Mouse (Mus musculus): Measurements from ENCODE around the gene Slc9a3r1. TPM values are rescaled to one million over a fixed set of nuclear protein-coding genes. Genes with fewer than 3 reads are reported as not detected.

Gene Slc9a3r1
- total RNA-seq, 2 experiments from 2014 or later, result 4.9 to 5.9 TPM

DNA sequence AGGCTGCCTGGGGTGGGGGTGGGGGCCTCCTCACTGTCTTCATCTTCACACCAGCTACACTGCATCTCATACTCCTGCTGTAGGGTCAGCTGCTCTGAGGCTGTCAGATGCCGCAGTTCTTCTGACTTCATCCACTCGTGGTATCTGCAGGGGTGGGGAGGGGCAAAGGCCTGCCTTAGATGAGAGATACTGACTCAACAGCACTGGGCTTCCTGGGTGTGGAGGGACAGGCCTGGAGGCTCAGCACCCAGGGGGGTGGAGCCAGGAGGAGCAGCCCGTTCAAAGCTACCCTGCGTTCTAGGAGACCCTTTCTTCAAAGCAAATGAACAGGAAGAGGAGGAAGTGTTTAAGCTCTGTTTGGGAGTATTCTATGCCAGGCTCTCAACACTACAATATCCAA, 21.8 kb downstream of the Slc9a3r1 start:
- intact Hi-C loops (cut with DNase I; ENCODE audit: low total_unique reads), result no loop called here
- DNase-seq, result no peak

GRCm38 (mm10) chr11:115187224-115187639, 24.1 kb downstream of the Slc9a3r1 start, which contains the start of gene Tmem104:
TSS of gene Tmem104 (plus strand) at chr11:115187487.
- peak; percentile 100 for DNase-seq
- intact Hi-C loops (cut with DNase I; ENCODE audit: low total_unique reads), result no loop called here

DNA sequence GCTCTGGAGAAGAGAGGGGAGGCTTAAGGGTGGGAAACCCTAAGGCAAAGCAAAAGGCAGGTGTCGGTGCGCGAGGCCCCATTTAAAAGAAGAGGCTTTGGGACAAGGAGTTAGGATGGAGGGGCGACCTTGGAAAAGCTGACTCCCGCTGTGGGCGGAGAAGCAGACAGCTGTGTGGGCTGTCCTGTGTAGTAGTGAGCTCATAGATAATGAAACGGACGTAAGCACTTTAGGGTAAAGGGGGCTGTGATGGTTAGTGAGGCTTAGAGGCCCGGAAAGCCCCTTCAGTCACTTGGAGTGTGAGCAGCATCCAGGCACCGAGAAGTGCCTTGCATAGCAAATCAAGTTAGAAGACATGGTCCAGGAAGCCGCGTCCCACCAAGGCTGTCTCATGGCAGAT, 24.6 kb downstream of the Slc9a3r1 start, which contains the start of gene Nat9:
Gene Nat9 (minus strand): TSS at position 167 of the 400 bp plus-strand sequence.
- intact Hi-C loops (cut with DNase I; ENCODE audit: low total_unique reads), result no loop called here
- no peak for DNase-seq

GRCm38 (mm10) chr11:115188539-115189231, 25.5 kb downstream of the Slc9a3r1 start:
- intact Hi-C loops (cut with DNase I; ENCODE audit: low total_unique reads), result no loop called here

DNA sequence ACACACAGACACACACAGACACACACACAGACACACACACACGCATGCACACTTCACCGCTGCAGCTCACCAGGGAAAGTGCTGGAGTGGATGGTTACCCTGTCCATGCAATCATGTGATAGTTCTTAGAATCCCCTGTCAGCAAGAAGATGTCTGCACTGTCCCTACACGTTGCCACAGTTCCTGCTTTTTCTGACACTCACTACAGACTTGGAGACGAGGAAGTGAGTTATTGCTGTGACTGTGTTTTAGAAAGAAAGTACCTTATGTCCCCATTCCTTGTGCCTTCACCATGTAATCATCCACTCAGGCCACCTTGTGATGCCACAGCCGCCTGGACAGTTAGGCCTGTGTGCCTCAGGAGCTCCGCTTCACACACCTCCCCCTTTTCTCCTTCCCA, 26.2 kb downstream of the Slc9a3r1 start:
- DNase-seq, result no peak
- intact Hi-C loops (cut with DNase I; ENCODE audit: low total_unique reads), result no loop called here

More at GRCm38 (mm10) chr11:115188539-115189231, 25.5 kb downstream of the Slc9a3r1 start:
- no peak for DNase-seq

DNA sequence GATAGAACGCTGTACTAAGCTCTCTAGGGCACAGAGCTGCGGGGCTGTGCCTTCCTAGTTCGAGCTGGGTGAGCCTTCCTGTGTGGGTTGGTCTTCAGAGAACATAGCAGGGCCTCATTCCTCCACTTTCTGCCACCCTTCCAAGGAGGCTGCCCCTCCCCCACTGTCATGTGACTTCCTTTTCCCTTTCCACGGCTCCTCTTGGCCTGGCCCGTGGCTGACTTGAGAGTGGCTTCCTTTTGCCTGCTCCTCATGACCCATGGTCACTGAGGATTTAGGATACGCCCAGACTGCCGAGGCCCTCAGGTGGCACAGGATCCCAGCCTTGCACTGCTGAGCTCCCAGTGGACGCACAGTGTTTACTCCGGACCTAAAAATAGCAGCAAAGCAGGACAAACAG, 29.0 kb downstream of the Slc9a3r1 start:
- peak; percentile 47 for DNase-seq
- intact Hi-C loops (cut with DNase I; ENCODE audit: low total_unique reads), result no loop called here

DNA sequence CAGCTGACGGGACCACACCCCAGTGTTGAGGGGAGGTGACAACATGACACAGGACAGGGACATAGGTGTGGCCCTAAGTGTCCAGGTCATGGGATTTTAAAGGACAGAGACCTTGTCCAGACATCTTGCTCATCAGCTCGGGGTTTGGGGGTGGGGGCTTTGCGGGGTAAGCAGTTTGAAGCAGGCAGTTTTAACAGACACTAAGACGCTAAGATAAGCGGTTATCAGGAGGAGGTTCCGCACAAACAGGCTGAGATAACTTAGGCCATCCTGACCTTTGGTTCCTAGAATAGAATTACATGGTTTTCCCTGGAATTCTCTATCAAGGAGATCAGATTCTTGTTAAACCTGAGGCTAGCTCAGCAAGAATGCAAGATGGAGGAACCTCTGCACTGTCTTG, 31.6 kb downstream of the Slc9a3r1 start:
- intact Hi-C loops (cut with DNase I; ENCODE audit: low total_unique reads), result no loop called here

DNA sequence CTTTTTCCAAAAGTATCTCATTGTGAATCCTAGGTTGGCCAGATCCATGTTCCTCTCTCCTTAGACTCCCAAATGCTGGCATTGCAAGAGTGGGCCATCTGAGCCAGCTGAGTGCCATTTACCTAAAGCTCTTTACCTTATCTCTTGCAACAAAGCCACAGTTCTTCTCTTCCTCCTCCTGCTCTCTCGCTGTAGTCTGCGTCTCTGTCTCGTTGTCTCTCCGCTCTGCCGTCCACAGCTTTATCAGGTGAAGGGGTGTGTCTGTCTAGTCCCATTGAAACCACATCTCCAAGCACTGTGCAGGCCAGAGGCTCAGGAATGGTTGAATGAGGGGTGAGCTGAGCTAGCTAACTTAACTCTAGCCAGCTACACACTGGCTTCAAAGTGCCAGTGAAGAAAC, 32.8 kb downstream of the Slc9a3r1 start:
- DNase-seq, result no peak
- intact Hi-C loops (cut with DNase I; ENCODE audit: low total_unique reads), result no loop called here

More for the DNA sequence above, 31.6 kb downstream of the Slc9a3r1 start:
- DNase-seq, result no peak

GRCm38 (mm10) chr11:115197558-115197957, 34.4 kb downstream of the Slc9a3r1 start:
- DNase-seq, result no peak
- intact Hi-C loops (cut with DNase I; ENCODE audit: low total_unique reads), result no loop called here

GRCm38 (mm10) chr11:115198932-115199384, 35.8 kb downstream of the Slc9a3r1 start:
- intact Hi-C loops (cut with DNase I; ENCODE audit: low total_unique reads), result no loop called here
- DNase-seq, result no peak

DNA sequence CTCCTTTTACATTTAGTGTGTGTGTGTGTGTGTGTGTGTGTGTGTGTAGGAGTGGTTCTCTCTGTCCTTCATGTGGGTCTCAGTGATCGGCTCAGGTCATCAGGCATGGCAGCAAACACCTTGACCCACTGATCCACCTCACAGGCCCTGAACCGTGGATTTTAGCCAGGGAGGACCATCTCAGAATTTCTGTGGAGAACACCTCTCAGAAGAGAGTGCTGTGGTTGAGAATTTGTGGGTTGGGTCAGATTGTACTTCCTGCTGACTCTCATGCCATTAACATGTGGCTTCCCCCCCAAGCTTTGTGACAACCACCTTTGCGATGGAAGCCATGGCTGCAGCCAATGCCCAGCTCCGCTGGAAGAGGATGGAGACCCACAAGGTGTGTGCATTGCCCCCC, 37.4 kb downstream of the Slc9a3r1 start:
- intact Hi-C loops (cut with DNase I; ENCODE audit: low total_unique reads), result no loop called here
- no peak for DNase-seq

DNA sequence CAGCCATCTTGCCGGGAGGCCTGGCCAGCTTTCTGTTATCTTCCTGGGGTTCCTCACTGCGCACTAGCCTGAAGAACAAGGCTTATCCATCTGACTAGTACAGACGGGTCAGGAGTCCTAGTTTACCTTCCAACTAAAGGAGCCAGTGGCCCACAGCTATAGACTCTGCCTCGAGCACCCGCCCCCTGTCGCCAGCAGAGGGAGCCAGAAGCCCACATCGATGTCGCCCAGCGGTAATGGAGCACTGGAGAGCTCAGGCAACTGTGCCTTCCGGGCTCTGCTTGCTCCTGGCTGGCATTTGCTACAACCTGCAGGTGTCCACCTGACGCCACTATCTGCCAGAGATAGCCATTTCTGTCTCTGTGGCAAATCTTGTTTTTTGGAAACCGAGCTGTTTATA, 39.2 kb downstream of the Slc9a3r1 start:
- intact Hi-C loops (cut with DNase I; ENCODE audit: low total_unique reads), result loop anchor here (2.0 kb wide), 1 partner anchor 68 kb away; no protein-coding TSS in a partner anchor

GRCm38 (mm10) chr11:115202756-115203155, 39.6 kb downstream of the Slc9a3r1 start:
- DNase-seq, result no peak
- intact Hi-C loops (cut with DNase I; ENCODE audit: low total_unique reads), result loop anchor here (2.0 kb wide), 1 partner anchor 68 kb away; no protein-coding TSS in a partner anchor

More for the DNA sequence above, 39.2 kb downstream of the Slc9a3r1 start:
- peak; percentile 80 for DNase-seq

DNA sequence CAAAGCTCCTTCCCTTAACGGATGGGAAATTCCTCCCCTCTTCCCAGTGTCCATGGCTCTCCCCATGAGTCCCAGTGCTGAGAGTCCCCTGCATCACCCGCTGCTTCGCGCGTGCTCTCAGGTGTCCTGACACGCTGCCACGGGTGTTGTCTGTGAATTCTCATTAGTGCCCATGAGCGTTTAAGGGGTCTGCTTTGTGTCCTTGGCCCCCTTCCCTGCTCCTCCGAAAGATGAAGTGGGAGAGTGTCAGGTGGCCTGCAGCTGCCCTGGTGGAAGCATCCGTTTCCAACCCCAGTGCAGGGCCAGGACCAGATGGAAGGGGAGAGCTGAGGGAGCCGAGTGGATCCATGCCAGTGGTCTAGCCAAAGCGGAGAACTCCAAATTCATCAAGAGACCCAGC, 45.0 kb downstream of the Slc9a3r1 start:
- no peak for DNase-seq
- intact Hi-C loops (cut with DNase I; ENCODE audit: low total_unique reads), result no loop called here

DNA sequence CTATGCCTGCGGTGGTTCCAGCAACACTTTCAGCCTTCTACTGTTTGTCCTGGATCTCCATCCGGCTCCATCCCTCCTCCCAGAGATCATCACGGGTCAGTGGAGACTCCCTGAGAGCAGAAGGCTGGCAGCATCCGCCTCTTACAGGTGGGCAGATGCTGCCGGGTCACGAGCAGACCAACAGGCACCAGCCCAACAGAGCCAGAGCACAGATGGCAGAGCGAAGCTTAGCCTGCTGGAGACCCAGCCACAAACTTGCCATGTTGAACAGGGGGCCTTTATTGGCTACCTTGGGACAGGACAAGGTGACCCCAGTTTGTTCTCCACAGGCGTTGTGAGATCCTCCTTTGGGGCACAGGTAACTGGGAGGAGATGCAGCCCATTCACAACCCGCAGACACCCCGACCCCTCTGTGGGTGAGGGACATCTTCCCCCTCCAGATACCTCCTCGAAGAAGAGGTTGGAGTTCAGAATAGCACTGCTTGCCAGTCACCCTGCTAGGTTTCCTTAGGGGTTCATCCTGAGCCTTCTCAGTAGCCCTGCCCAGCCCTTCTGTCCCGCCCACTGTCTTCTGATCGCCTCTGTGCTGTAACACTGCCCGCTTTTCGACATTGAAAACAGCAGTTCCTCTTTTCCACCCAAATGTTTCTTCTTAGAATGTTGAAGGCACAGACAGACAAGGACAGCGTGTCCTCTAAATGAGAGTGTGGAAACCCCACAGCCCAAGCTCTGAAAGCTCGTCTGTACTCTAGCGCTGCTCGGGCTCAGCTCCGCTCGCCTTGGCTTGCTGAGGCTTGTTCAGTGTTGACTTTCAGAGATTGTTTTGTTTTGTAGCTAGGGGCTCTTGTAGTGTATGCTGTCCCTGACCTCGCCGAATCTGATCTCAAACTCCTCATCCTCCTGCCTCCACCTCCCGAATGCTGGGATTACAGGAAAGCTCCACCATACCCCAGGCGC, 45.9 kb downstream of the Slc9a3r1 start:
- intact Hi-C loops (cut with DNase I; ENCODE audit: low total_unique reads), result no loop called here

GRCm38 (mm10) chr11:115209958-115210357, 46.8 kb downstream of the Slc9a3r1 start:
- DNase-seq, result no peak
- intact Hi-C loops (cut with DNase I; ENCODE audit: low total_unique reads), result no loop called here

More for the DNA sequence above, 45.9 kb downstream of the Slc9a3r1 start:
- no peak for DNase-seq

DNA sequence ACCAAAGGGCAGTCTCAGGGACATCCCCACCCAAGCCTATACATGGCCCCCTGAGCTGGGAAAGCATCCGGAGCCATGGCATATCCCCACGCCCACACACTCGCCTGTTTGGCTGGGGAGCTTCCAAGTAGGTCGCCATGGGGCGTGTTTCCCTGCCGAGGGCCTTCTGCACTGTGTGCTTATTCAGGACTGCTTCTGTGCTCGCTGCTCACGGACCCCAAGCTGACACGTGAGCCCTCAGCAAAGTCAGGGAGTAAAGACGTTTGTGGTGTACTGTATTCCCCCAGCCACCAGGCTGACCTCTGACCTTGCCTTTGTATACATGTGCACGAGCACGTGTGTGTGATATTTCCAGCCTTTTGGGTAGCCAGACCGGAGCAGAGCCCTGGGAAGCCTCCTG, 49.0 kb downstream of the Slc9a3r1 start:
- DNase-seq, result no peak

GRCm38 (mm10) chr11:115215123-115215522, 52.0 kb downstream of the Slc9a3r1 start:
- no peak for DNase-seq
- intact Hi-C loops (cut with DNase I; ENCODE audit: low total_unique reads), result no loop called here

More for the DNA sequence above, 49.0 kb downstream of the Slc9a3r1 start:
- intact Hi-C loops (cut with DNase I; ENCODE audit: low total_unique reads), result no loop called here

- no peak for DNase-seq
- intact Hi-C loops (cut with DNase I; ENCODE audit: low total_unique reads), result no loop called here
These were observed 54.6 kb downstream of the Slc9a3r1 start for GRCm38 (mm10) chr11:115217439-115218410.
